Mouse (Mus musculus) forebrain, embryonic 11.5 days (tissue): ENCODE measurements around the gene Alx3. TPM values are rescaled to one million over a fixed set of nuclear protein-coding genes. Genes with fewer than 3 reads are reported as not detected.

Experiments used
- ATAC-seq: fragments of 200-750 bp; cut with Nextera tagmentation; replicated peaks from 2 replicates; pipeline ENCODE4 v1.8.0; 2017; ENCODE audit warnings: moderate TSS enrichment; ENCODE audit not compliant: low FRiP score
- DNase-seq: peaks from one replicate; pipeline ENCODE4 v3.0.0-alpha.2; 2017; ENCODE audit warnings: low spot score
- H3K27ac ChIP-seq: fragments of 300-500 bp; sonication (generic); 2 replicates; pipeline ENCODE4 v1.5.1; 2014; ENCODE audit warnings: low read depth, low read length
- H3K27me3 ChIP-seq: fragments of 300-500 bp; sonication (generic); 2 replicates; pipeline ENCODE4 v1.6.1; 2014; ENCODE audit warnings: mild to moderate bottlenecking, low read length, mixed read lengths; ENCODE audit not compliant: control insufficient read depth, insufficient read depth
- H3K36me3 ChIP-seq: fragments of 300-500 bp; sonication (generic); 2 replicates; pipeline ENCODE4 v1.6.1; 2014; ENCODE audit warnings: mild to moderate bottlenecking, low read length, moderate library complexity, mixed read lengths; ENCODE audit not compliant: control insufficient read depth, insufficient read depth
- H3K4me1 ChIP-seq: fragments of 300-500 bp; sonication (generic); replicated peaks from 2 replicates; pipeline ENCODE4 v1.6.1; 2014; ENCODE audit warnings: low read length, mixed read lengths; ENCODE audit not compliant: control insufficient read depth, insufficient read depth
- H3K4me2 ChIP-seq: fragments of 300-500 bp; sonication (generic); 2 replicates; pipeline ENCODE4 v1.6.1; 2014; ENCODE audit warnings: low read depth, mild to moderate bottlenecking, low read length, moderate library complexity, mixed read lengths; ENCODE audit not compliant: severe bottlenecking
- H3K4me3 ChIP-seq: fragments of 300-500 bp; sonication (generic); 2 replicates; pipeline ENCODE4 v1.5.1; 2014; ENCODE audit warnings: low read depth, low read length
- H3K9ac ChIP-seq: fragments of 300-500 bp; sonication (generic); 2 replicates; pipeline ENCODE4 v1.6.1; 2014; ENCODE audit warnings: low read length
- H3K9me3 ChIP-seq: fragments of 300-500 bp; sonication (generic); 2 replicates; pipeline ENCODE4 v1.6.1; 2016; ENCODE audit warnings: low read length, mixed read lengths; ENCODE audit not compliant: control insufficient read depth
- WGBS: fragments of 180-500 bp; shearing (Covaris S2); extraction: QIAGEN DNeasy Blood & Tissue Kit; methylation state at CpG from one replicate; pipeline ENCODE4 v1.1.7; 2014; 5-methylcytosine and 5-hydroxymethylcytosine counted together
- polyA plus RNA-seq: library from polyadenylated mRNA; unstranded; fragments of >200 nt; fragmentation: Nextera tagmentation; extraction: Ambion mirVana; gene quantifications from 2 replicates; pipeline ENCODE4 v1.2.1, GENCODE M21; 2014

Gene Alx3
- polyA plus RNA-seq = 14.7 and 16.9 TPM in 2 replicates

DNA sequence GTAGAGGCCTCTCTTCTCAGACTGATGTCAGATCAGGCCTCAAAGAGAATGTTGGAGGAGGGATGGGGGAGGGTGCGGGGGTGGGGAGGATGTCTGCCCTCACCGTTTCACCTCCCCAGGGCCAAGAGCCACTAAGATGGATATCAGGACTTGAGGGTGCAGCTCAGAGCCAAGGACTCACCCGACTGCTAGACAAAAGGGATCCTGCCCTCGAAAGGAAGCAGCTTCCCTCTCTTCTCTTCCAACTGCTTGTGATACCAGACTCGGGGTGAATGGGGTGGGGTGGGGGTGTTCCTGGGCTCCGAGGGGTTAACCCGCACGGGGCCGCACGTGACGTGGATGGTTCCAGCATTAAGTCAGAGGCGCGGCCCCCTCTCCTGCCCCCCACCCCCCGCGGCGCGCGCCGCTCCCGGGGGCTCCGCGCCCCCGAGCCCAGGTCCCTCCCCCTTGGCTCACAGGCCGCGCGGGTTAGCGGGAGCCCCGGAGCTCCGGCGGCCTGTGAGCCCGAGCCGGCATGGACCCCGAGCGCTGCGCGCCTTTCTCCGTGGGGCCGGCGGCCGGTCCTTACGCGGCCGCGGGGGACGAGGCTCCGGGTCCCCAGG, at the start of gene Alx3:
Gene Alx3 (plus strand): TSS at position 370 of the 602 bp plus-strand sequence.
- Histone ChIP-seq H3K27me3 (peaks cover 69% of the 10 kb centered on the region), H3K27ac (0 out of 2 replicates have a peak within 1 kb of the TSS, but pooled peaks have one; percentile 25), H3K36me3 (no peaks in the 10 kb centered on the region), H3K9me3 (no peaks in the 10 kb centered on the region), H3K4me3 (peak within 1 kb of the TSS; percentile 40), H3K9ac (peak within 1 kb of the TSS; percentile 47), H3K4me1 (peaks cover 10% of the 10 kb centered on the region; the same call in 1 of the 2 replicates), H3K4me2 (peak within 1 kb of the TSS; percentile 69)
- under 1% methylated on average over 30 of the region's 46 CpGs for WGBS
- ATAC-seq (peak; percentile 29; the same call in 1 of the 2 replicates), DNase-seq (peak; percentile 70)

DNA sequence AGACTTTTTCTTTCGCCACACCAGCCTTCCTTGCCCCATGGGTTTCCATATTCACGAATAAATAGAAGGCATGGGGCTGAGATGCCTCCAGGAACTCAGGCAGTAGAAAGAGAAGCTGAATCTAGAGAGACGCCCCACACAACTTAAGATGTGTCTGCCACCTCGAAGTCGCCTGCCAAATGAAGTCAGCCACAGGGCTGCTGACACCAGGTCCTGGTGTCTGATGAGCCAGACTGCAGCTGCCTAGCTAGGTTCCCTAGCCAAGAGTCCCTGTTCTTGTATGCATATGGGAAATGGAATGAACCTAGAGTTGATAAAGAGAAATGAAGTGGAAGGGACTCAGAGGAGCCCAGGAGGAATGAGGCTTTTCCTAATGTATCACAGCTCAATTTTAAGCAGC, 49.6 kb upstream of the Alx3 start:
- Histone ChIP-seq H3K4me1 (no peaks in the 10 kb centered on the region), H3K36me3 (no peaks in the 10 kb centered on the region), H3K9ac (no peak overlapping the region), H3K27ac (no peak overlapping the region), H3K4me3 (no peak overlapping the region), H3K4me2 (no peak overlapping the region), H3K9me3 (no peaks in the 10 kb centered on the region), H3K27me3 (no peaks in the 10 kb centered on the region)
- no peak for ATAC-seq
- no peak for DNase-seq
- WGBS = 80% methylated on average over 5 of the region's 5 CpGs

DNA sequence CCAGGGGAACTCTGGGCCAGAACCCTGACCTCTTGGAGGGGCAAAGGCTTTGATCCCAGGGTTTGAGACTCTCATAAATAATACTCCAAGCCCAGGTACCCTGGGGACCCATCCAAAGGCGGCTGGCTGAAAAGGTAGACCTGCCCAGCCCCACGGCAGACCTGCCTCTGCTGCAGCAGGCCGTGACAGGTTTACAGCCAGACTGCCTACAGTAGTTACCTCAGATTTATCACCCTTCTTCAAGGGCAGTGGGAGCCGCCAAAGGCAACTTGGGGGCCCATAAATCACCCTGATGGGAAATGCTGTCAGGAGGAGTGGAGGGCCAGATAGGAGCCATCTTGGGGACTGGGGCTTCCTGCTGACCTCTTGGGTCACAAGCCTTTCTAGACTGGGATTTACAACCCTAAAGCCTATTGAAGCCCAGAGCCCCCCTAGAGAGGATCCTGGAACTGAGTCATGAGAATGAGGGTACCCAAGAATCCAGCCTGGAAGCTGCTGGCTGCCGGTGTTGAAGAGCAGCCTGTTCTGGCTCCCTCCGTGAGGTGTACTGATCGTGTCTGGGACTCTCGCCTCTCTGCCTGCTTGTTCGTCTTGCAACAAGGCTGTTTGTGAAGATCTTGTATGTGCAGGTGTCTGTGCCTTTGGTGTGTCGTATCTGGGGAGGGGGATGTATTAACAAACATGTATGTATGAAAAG, 49.0 kb upstream of the Alx3 start:
- H3K27ac ChIP-seq = no peak overlapping the region
- no peaks in the 10 kb centered on the region for H3K36me3 ChIP-seq
- no peaks in the 10 kb centered on the region for H3K27me3 ChIP-seq
- DNase-seq (no peak), ATAC-seq (no peak)
- no peak overlapping the region for H3K4me2 ChIP-seq
- H3K9ac ChIP-seq = no peak overlapping the region
- no peaks in the 10 kb centered on the region for H3K9me3 ChIP-seq
- no peak overlapping the region for H3K4me3 ChIP-seq
- 85% methylated on average over 10 of the region's 10 CpGs for WGBS
- H3K4me1 ChIP-seq = no peaks in the 10 kb centered on the region

DNA sequence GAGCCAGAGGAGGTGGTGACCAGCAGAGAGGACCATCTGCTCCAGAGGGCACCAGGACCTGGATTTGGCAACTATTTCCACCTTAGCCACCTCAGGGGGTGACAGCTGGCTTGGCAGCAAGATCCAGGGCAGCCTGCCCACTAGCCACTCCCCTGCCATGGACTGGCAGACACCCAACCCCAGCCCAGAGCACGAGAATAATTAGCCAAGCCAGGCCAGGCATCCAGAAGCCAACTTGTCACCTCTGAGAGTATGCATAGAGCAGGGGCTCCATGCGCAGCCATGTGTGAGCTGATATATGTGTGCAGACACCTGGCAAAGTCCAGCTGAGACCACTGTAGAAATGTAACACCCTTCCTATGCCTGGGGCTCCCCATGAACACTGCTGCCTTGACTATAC, 47.9 kb upstream of the Alx3 start:
- no peak overlapping the region for H3K4me3 ChIP-seq
- WGBS = 67% methylated on average over 2 of the region's 2 CpGs
- H3K36me3 ChIP-seq = no peaks in the 10 kb centered on the region
- ATAC-seq (no peak), DNase-seq (no peak)
- no peaks in the 10 kb centered on the region for H3K9me3 ChIP-seq
- no peak overlapping the region for H3K9ac ChIP-seq
- H3K27ac ChIP-seq = no peak overlapping the region
- no peaks in the 10 kb centered on the region for H3K4me1 ChIP-seq
- H3K4me2 ChIP-seq = no peak overlapping the region
- no peaks in the 10 kb centered on the region for H3K27me3 ChIP-seq

DNA sequence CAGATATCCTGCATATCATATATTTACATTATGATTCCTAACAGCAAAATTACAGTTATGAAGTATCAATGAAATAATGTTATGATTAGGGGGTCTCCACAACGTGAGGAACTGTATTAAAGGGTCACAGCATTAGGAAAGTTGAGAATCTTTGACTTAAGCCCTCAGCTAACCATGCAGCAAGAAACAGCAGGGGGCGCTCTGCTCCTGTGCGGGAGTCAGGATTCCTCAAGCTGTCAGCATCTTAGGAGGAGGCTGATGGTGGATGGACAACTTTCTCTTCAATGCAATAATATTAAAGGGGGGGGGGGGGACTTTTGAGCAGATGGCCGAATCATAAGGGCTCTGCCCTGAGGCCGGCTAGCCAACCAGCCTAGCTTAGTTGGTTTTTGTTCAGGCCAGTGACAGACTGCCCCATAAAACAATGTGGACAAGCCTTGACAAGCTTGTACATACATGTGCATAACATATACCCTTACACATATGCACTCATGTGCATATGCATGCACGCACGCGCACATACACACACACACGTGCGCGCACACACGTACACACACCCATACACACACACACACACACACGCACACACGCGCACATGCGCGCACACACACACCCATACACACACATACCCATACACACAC, 44.3 kb upstream of the Alx3 start:
- Histone ChIP-seq H3K9me3 (no peaks in the 10 kb centered on the region), H3K27ac (no peak overlapping the region), H3K36me3 (no peaks in the 10 kb centered on the region), H3K4me1 (no peaks in the 10 kb centered on the region), H3K27me3 (no peaks in the 10 kb centered on the region), H3K4me2 (no peak overlapping the region), H3K9ac (no peak overlapping the region), H3K4me3 (no peak overlapping the region)
- DNase-seq (peak; percentile 84), ATAC-seq (0 out of 2 replicates have a peak, but pooled peaks have one; percentile 55)
- 73% methylated on average over 17 of the region's 17 CpGs for WGBS

DNA sequence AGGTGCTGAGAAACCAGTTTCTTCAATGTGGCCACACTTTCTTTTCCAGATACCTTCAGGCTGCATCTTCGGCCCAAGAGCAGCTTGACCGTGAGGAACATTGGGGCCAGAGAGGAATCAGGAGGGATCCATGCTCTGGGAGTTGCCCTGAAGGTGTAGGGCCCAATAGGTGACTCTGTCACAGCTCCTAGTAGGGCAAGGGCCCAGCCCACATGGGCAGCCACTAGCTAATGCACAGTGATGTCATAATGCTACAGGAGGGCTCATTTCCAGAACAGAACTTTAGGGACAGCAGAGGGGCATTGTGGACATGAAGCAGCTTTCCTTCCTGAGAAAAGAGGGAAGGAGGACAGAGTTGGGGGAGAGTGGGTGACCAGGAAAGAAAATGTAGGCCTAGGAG, 40.0 kb upstream of the Alx3 start, which contains the start of gene Ubl4b:
Gene Ubl4b (minus strand): TSS at position 232 of the 400 bp plus-strand sequence.
- Histone ChIP-seq H3K4me3 (no peak within 1 kb of the TSS), H3K4me2 (no peak within 1 kb of the TSS), H3K27me3 (no peaks in the 10 kb centered on the region), H3K27ac (no peak within 1 kb of the TSS), H3K9me3 (no peaks in the 10 kb centered on the region), H3K36me3 (no peaks in the 10 kb centered on the region), H3K4me1 (no peaks in the 10 kb centered on the region), H3K9ac (no peak within 1 kb of the TSS)
- no peak for ATAC-seq
- peak; percentile 33 for DNase-seq
- 87% methylated on average over 2 of the region's 2 CpGs for WGBS

DNA sequence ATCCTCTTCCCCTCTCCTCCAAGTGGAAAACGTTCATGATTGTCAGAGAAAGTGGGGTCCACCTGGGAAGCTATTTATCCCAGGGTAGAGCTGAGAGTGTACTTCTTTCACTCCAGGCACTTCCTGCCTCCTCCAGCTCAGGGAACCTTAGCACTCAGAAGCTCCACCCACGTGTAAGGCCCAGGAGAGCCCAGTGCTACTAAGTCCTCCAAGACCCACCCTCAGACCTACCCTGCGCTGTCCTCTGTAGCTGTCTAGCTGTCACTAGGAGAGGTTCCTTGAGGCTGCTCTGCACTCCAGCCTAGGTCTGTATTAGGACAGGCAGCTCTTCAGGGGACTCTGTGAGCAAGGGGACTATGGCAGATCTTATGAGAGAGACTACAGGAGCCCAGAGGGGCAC, 36.1 kb upstream of the Alx3 start:
- Histone ChIP-seq H3K36me3 (no peaks in the 10 kb centered on the region), H3K4me2 (no peak overlapping the region), H3K9me3 (no peaks in the 10 kb centered on the region), H3K27me3 (no peaks in the 10 kb centered on the region), H3K9ac (no peak overlapping the region), H3K4me3 (no peak overlapping the region), H3K4me1 (no peaks in the 10 kb centered on the region), H3K27ac (no peak overlapping the region)
- peak; percentile 18; the same call in 1 of the 2 replicates for ATAC-seq
- 32% methylated on average over 3 of the region's 3 CpGs for WGBS
- DNase-seq = peak; percentile 38

DNA sequence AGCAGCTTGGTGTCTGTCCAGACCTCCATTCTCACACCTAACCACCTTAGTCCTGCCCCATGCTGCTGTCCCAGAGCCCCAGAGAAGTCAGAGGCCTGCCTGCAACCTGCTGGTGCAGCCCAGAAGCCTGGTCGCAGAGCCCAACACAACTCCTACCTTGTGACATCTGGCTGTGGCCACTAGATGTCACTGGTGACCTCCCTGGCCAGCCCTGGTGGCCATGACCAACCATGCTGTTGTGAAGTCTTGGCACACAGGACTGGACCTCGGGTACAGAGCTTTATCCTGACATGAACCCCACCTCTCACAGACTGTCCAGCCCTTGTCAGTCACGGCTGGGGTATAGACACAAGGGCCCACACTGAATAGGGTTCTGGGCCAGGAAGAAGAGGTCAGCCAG, 35.6 kb upstream of the Alx3 start:
- Histone ChIP-seq H3K4me1 (no peaks in the 10 kb centered on the region), H3K4me2 (no peak overlapping the region), H3K27ac (no peak overlapping the region), H3K36me3 (no peaks in the 10 kb centered on the region), H3K4me3 (no peak overlapping the region), H3K27me3 (no peaks in the 10 kb centered on the region), H3K9me3 (no peaks in the 10 kb centered on the region), H3K9ac (no peak overlapping the region)
- ATAC-seq (peak; percentile 63; the same call in 1 of the 2 replicates), DNase-seq (peak; percentile 78)
- 12% methylated on average over 3 of the region's 3 CpGs for WGBS
